Comparison of ENCODE assay signal across 21 mouse cellular contexts in the genomic region with DNA sequence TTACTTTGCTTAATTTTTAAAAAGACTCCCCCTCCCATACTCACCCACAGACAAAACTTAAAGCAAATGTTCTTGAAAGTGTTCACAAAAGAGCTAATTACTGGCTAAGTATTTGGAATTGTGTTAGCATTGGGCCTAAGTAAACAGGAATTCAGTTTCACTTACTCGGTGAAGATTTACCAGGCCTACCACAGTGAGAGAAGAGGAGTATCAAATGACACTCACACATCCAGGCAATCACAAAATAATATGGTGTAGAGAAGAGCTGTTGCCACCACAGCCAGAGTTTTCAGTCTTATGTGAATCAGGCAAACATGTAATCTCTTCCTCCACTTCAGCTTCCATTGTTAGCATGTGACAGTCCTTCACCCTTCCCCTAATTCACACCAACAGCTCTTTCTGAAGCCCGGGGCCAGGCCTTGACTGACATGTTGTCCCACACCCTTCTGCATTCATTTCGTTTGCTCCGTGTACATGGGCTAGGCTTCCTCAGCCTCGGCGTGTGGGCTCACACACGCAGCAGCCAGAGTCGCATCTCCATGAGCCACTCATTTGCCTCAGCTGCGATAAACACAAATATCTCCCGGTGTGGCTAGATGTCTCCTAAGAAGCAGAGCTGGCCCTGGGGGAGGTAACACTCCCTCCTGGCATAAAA.
DNase-seq lines count a peak whose midpoint lies in the region; ATAC-seq and TF ChIP-seq lines count a peak whose summit lies in the region.
"Had no signal": no experiment of that assay in that cellular context is flagged by ENCODE, and none has a peak within 500 bp of the region (broad histone marks: within the 10 kb centered on the region; RNA-seq: fewer than 3 reads in every experiment).

No protein-coding gene starts in this region.

- no peaks in the 10 kb centered on the region for H3K27me3 ChIP-seq in forebrain, embryonic 11.5 days (ENCODE audit: control insufficient read depth, insufficient read depth, low read length)
- no peaks in the 10 kb centered on the region for H3K27me3 ChIP-seq in forebrain, embryonic 12.5 days
- H3K27me3 ChIP-seq in kidney, embryonic 14.5 days (ENCODE audit: control insufficient read depth, insufficient read depth, low read length): no peaks in the 10 kb centered on the region
- peaks cover 3% of the 10 kb centered on the region for H3K27me3 ChIP-seq in Patski
- no peaks in the 10 kb centered on the region for H3K27me3 ChIP-seq in embryonic facial prominence, embryonic 13.5 days
- H3K27me3 ChIP-seq: heart, embryonic 13.5 days; midbrain, embryonic 12.5 days had no signal

- no peak overlapping the region for H3K4me2 ChIP-seq in forebrain, embryonic 11.5 days (ENCODE audit: low read depth, low read length, severe bottlenecking)
- no peak overlapping the region for H3K4me2 ChIP-seq in forebrain, embryonic 12.5 days
- no peak overlapping the region for H3K4me2 ChIP-seq in kidney, embryonic 14.5 days (replicated peaks; ENCODE audit: low read depth, low read length)
- no peak overlapping the region for H3K4me2 ChIP-seq in embryonic facial prominence, embryonic 13.5 days
- H3K4me2 ChIP-seq: heart, embryonic 13.5 days; hindbrain, embryonic 14.5 days; midbrain, embryonic 12.5 days had no signal

- DNase-seq in forebrain, embryonic 11.5 days (ENCODE audit: low spot score): no peak
- DNase-seq in kidney, postnatal 36 days: no peak
- peak; percentile 10 for DNase-seq in Patski (ENCODE audit: low read depth, low spot score)
- no peak for DNase-seq in layer of hippocampus, adult 2 months (ENCODE audit: low spot score in 2 of 2)
- DNase-seq: adrenal gland, postnatal 14 days; cerebellum, adult 8-10 months; cerebellum, postnatal 36 days; embryo, embryonic 11 days; gastrocnemius, postnatal 10 days; heart, postnatal 4 days; kidney, adult 8-10 months; lung, postnatal 14 days had no signal

- H3K4me3 ChIP-seq in forebrain, embryonic 11.5 days (ENCODE audit: low read depth, low read length): no peak overlapping the region
- H3K4me3 ChIP-seq in forebrain, embryonic 12.5 days (replicated peaks): no peak overlapping the region
- no peak overlapping the region for H3K4me3 ChIP-seq in kidney, embryonic 14.5 days (ENCODE audit: low read length)
- no peak overlapping the region for H3K4me3 ChIP-seq in embryonic facial prominence, embryonic 13.5 days
- no peak overlapping the region for H3K4me3 ChIP-seq in layer of hippocampus, adult 2 months
- H3K4me3 ChIP-seq: erythroblast, embryonic 14.5 days; heart, embryonic 13.5 days; midbrain, embryonic 12.5 days had no signal

- no peak overlapping the region for H3K27ac ChIP-seq in forebrain, embryonic 11.5 days (ENCODE audit: low read depth, low read length)
- no peak overlapping the region for H3K27ac ChIP-seq in forebrain, embryonic 12.5 days
- H3K27ac ChIP-seq in kidney, embryonic 14.5 days (ENCODE audit: low read depth, low read length): no peak overlapping the region
- no peak overlapping the region for H3K27ac ChIP-seq in embryonic facial prominence, embryonic 13.5 days
- no peak overlapping the region for H3K27ac ChIP-seq in layer of hippocampus, adult 2 months
- H3K27ac ChIP-seq: heart, embryonic 13.5 days; hindbrain, embryonic 14.5 days; midbrain, embryonic 12.5 days had no signal

- no peaks in the 10 kb centered on the region for H3K36me3 ChIP-seq in forebrain, embryonic 11.5 days (ENCODE audit: control insufficient read depth, insufficient read depth, low read length)
- no peaks in the 10 kb centered on the region for H3K36me3 ChIP-seq in forebrain, embryonic 12.5 days (replicated peaks)
- H3K36me3 ChIP-seq in kidney, embryonic 14.5 days (ENCODE audit: control insufficient read depth, insufficient read depth, low read length): no peaks in the 10 kb centered on the region
- no peaks in the 10 kb centered on the region for H3K36me3 ChIP-seq in embryonic facial prominence, embryonic 13.5 days
- H3K36me3 ChIP-seq: midbrain, embryonic 12.5 days had no signal

- 70% methylated on average over 10 of the region's 10 CpGs for WGBS in forebrain, embryonic 11.5 days
- 52% methylated on average over 10 of the region's 10 CpGs for WGBS in forebrain, embryonic 12.5 days
- WGBS in kidney, embryonic 14.5 days: 62% methylated on average over 10 of the region's 10 CpGs
- WGBS in embryonic facial prominence, embryonic 13.5 days: 59% methylated on average over 10 of the region's 10 CpGs

- no peaks in the 10 kb centered on the region for H3K9me3 ChIP-seq in forebrain, embryonic 11.5 days (ENCODE audit: control insufficient read depth, low read length)
- H3K9me3 ChIP-seq in forebrain, embryonic 12.5 days: no peaks in the 10 kb centered on the region
- H3K9me3 ChIP-seq in kidney, embryonic 14.5 days (ENCODE audit: control insufficient read depth, low read length): no peaks in the 10 kb centered on the region
- no peaks in the 10 kb centered on the region for H3K9me3 ChIP-seq in embryonic facial prominence, embryonic 13.5 days
- H3K9me3 ChIP-seq: heart, embryonic 13.5 days; midbrain, embryonic 12.5 days had no signal

- in situ Hi-C loops in Patski (cut with MboI; ENCODE audit: low pct_unique_long_range_greater_than_20kb): no loop called here

- 0 out of 2 replicates have a peak, but pooled peaks have one; percentile 36 for ATAC-seq in forebrain, embryonic 11.5 days (replicated peaks; ENCODE audit: low FRiP score)
- no peak for ATAC-seq in forebrain, embryonic 12.5 days (ENCODE audit: low FRiP score)
- peak; percentile 80; the same call in 1 of the 2 replicates for ATAC-seq in kidney, embryonic 14.5 days (ENCODE audit: low FRiP score, low TSS enrichment)
- peak; percentile 87 for ATAC-seq in Patski
- ATAC-seq in embryonic facial prominence, embryonic 13.5 days (ENCODE audit: insufficient number of reproducible peaks, insufficient read depth, low FRiP score, low TSS enrichment, low read depth): peak; percentile 59; the same call in 1 of the 2 replicates
- no peak for ATAC-seq in megakaryocyte, adult 5-6 weeks (ENCODE audit: poor library complexity, severe bottlenecking)
- ATAC-seq: inflammation-experienced regulatory T-cells, adult 6 months had no signal

- CTCF ChIA-PET in Patski (lab: Charles Lee): no interaction called here

- H3K4me1 ChIP-seq in forebrain, embryonic 11.5 days (replicated peaks; ENCODE audit: control insufficient read depth, insufficient read depth, low read length): no peaks in the 10 kb centered on the region
- H3K4me1 ChIP-seq in forebrain, embryonic 12.5 days: 0 out of 2 replicates have a peak, but pooled peaks cover 2% of the 10 kb centered on the region
- H3K4me1 ChIP-seq in kidney, embryonic 14.5 days (ENCODE audit: control insufficient read depth, insufficient read depth, low read length): 0 out of 2 replicates have a peak, but pooled peaks cover 3% of the 10 kb centered on the region
- peaks cover 9% of the 10 kb centered on the region for H3K4me1 ChIP-seq in embryonic facial prominence, embryonic 13.5 days
- H3K4me1 ChIP-seq: midbrain, embryonic 12.5 days had no signal

- TF ChIP-seq CTCF in Patski (IDR thresholded peaks at IDR 0.05): no peak
- TF ChIP-seq CTCF in layer of hippocampus, adult 2 months (conservative IDR thresholded peaks at IDR 0.05): no peak

- POLR2A ChIA-PET in Patski (lab: Charles Lee): no interaction called here

- no peak overlapping the region; the same call in 1 of the 2 replicates for H3K9ac ChIP-seq in forebrain, embryonic 11.5 days (ENCODE audit: low read length)
- no peak overlapping the region for H3K9ac ChIP-seq in forebrain, embryonic 12.5 days
- no peak overlapping the region for H3K9ac ChIP-seq in kidney, embryonic 14.5 days (ENCODE audit: low read depth, low read length)
- no peak overlapping the region for H3K9ac ChIP-seq in embryonic facial prominence, embryonic 13.5 days
- H3K9ac ChIP-seq: heart, embryonic 13.5 days; hindbrain, embryonic 14.5 days; midbrain, embryonic 12.5 days had no signal

Comparison
In these comparisons a context has a peak if more than half of its experiments do, and no peak if none do; other contexts are left out.
1. ATAC-seq: peak in forebrain, embryonic 11.5 days (single experiment), kidney, embryonic 14.5 days (single experiment), Patski (single experiment) and embryonic facial prominence, embryonic 13.5 days (single experiment); none in forebrain, embryonic 12.5 days (single experiment) and megakaryocyte, adult 5-6 weeks (single experiment).